Mouse (Mus musculus) hindbrain, embryonic 12.5 days (tissue): ENCODE data around the gene Gpr137. TPM values are rescaled to one million over a fixed set of nuclear protein-coding genes. Genes with fewer than 3 reads are reported as not detected.

Source experiments
- ATAC-seq: fragments of 200-750 bp; cut with Nextera tagmentation; 2 replicates; pipeline ENCODE4 v1.8.0; 2017; ENCODE audit warnings: moderate TSS enrichment; ENCODE audit not compliant: low FRiP score
- H3K27ac ChIP-seq: fragments of 300-500 bp; sonication (generic); 2 replicates; pipeline ENCODE4 v1.5.1; 2016; ENCODE audit warnings: mild to moderate bottlenecking
- H3K27me3 ChIP-seq: fragments of 300-500 bp; sonication (generic); 2 replicates; pipeline ENCODE4 v1.6.1; 2016; ENCODE audit warnings: mild to moderate bottlenecking
- H3K36me3 ChIP-seq: fragments of 300-500 bp; sonication (generic); 2 replicates; pipeline ENCODE4 v1.6.1; 2016; ENCODE audit warnings: mild to moderate bottlenecking
- H3K4me1 ChIP-seq: fragments of 300-500 bp; sonication (generic); 2 replicates; pipeline ENCODE4 v1.6.1; 2016
- H3K4me2 ChIP-seq: fragments of 300-500 bp; sonication (generic); replicated peaks from 2 replicates; pipeline ENCODE4 v1.6.1; 2016; ENCODE audit warnings: mild to moderate bottlenecking
- H3K4me3 ChIP-seq: fragments of 300-500 bp; sonication (generic); 2 replicates; pipeline ENCODE4 v1.5.1; 2016; ENCODE audit warnings: mild to moderate bottlenecking
- H3K9ac ChIP-seq: fragments of 300-500 bp; sonication (generic); 2 replicates; pipeline ENCODE4 v1.6.1; 2016; ENCODE audit warnings: mild to moderate bottlenecking, moderate library complexity
- H3K9me3 ChIP-seq: fragments of 300-500 bp; sonication (generic); replicated peaks from 2 replicates; pipeline ENCODE4 v1.6.1; 2016; ENCODE audit warnings: mild to moderate bottlenecking
- WGBS: fragments of 180-500 bp; shearing (Covaris S2); methylation state at CpG from one replicate; pipeline ENCODE4 v1.1.7; 2016; 5-methylcytosine and 5-hydroxymethylcytosine counted together
- polyA plus RNA-seq: library from polyadenylated mRNA; unstranded; fragments of >200 nt; fragmentation: Nextera tagmentation; extraction: Ambion mirVana; gene quantifications from 2 replicates; pipeline ENCODE4 v1.2.1, GENCODE M21; 2016

The Gpr137 gene
- polyA plus RNA-seq, 1 experiment from 2014 or later = 40.6 TPM

- ATAC-seq = no peak
- Histone ChIP-seq H3K9ac (no peak overlapping the region), H3K4me2 (no peak overlapping the region; the same call in 1 of the 2 replicates), H3K27me3 (peaks cover 57% of the 10 kb centered on the region), H3K27ac (no peak overlapping the region), H3K9me3 (no peaks in the 10 kb centered on the region), H3K4me3 (0 out of 2 replicates have a peak overlapping the region, but pooled peaks have one; percentile 88), H3K36me3 (peaks cover 6% of the 10 kb centered on the region; the same call in 1 of the 2 replicates), H3K4me1 (peaks cover 41% of the 10 kb centered on the region)
- 60% methylated on average over 6 of the region's 6 CpGs for WGBS
Measured at GRCm38 (mm10) chr19:6922901-6923735, 19.2 kb downstream of the Gpr137 start.

GRCm38 (mm10) chr19:6921647-6922567 is 20.4 kb downstream of the Gpr137 start, which contains the start of gene Esrra:
Gene Esrra (minus strand): TSS chr19:6921813.
- 1% methylated on average over 57 of the region's 66 CpGs for WGBS

DNA sequence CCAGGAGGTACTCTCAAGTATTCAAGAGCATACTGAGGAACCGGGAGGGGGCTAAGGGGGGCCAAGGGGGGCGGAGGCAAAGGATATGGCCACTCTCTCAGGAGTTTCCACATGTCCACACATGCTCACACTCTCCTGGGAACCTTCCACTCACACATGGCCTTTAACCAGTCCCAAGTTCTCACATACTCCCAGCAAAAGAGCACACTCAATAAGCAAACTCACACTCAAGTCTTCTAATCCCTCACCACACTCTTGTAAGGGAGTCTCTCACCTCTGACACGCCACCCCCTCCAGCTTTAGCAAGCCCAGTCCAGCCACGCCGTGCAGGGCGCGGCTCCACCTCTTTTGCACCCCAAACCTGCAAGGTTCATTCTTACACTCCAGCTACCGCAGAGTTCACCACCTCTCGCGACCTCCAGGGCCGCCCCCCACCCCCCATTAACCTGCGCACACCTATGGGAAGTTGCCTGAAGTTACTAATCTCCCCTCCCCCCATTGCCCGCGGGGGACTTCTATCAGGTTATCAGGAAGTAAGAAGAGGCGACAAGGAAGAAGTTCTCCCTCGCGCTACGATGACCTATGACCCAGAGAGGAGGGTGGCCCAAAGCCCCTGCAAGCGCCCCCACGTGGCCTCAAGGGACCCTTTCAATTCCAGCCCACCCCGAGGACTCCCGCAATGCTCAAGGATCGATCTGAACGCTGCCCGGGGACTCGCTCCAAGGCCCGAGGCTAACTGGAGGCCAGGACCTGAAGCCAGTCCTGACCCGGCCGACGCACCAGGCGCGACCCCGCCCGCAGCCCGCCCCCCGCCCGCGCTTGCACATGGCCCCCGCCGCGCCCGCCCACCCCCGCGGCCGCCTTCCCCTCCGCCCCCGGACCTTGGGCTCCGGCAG is 21.3 kb downstream of the Gpr137 start:
- peak overlapping the region; percentile 97 for H3K4me2 ChIP-seq
- peak overlapping the region; percentile 94 for H3K9ac ChIP-seq
- H3K4me3 ChIP-seq = peak overlapping the region; percentile 88
- H3K36me3 ChIP-seq = peaks cover 7% of the 10 kb centered on the region; the same call in 1 of the 2 replicates
- ATAC-seq = peak; percentile 24; the same call in 1 of the 2 replicates
- H3K9me3 ChIP-seq = no peaks in the 10 kb centered on the region
- H3K27me3 ChIP-seq = peaks cover 36% of the 10 kb centered on the region
- WGBS = 2% methylated on average over 35 of the region's 48 CpGs
- peaks cover 34% of the 10 kb centered on the region for H3K4me1 ChIP-seq
- H3K27ac ChIP-seq = peak overlapping the region; percentile 95

More at GRCm38 (mm10) chr19:6921647-6922567, 20.4 kb downstream of the Gpr137 start, which contains the start of gene Esrra:
- peaks cover 40% of the 10 kb centered on the region for H3K4me1 ChIP-seq
- H3K27ac ChIP-seq = peak within 1 kb of the TSS; percentile 95
- ATAC-seq = peak; percentile 94
- peaks cover 7% of the 10 kb centered on the region; the same call in 1 of the 2 replicates for H3K36me3 ChIP-seq
- H3K9me3 ChIP-seq = no peaks in the 10 kb centered on the region
- H3K9ac ChIP-seq = peak within 1 kb of the TSS; percentile 94
- H3K27me3 ChIP-seq = peaks cover 45% of the 10 kb centered on the region
- peak within 1 kb of the TSS; percentile 88 for H3K4me3 ChIP-seq
- H3K4me2 ChIP-seq = peak within 1 kb of the TSS; percentile 97

DNA sequence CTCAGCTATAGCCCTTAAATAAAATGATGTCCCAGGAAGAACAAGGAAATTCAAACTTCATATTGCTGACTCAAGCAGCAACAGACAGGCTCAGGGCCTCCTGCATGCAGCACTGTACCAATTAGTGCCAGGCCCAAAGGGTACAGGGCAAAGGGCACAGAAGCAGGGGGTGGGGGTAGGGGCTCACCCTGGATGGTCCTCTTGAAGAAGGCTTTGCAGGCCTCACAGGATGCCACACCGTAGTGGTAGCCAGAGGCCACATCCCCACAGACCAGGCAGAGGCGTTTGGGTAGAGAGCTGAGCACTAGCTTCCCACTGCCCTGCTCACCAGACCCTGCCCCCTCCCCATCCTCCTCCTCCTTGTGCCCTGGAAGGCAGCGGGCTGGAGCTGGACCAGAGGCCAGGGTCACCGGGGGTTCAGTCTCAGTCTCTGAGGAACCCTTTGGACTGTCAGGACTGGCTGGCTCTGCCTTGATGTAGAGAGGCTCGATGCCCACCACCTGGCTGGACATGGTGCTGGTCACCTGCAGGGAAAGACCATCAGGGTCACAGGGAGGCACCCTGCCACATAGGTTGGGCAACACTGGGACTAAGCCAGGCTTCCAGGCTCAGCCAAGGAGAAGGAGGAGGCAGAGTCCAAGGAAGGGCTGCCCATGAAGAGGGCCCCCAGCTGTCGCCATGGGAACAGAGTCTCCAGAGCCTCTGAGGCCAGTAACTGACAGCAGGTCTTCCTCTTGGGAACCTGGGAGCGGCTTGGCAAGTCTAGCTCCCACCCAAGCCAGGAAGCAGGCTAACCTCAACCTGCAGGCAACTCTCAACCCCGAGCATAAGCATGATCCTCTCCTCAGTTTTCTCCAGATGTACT is 22.2 kb downstream of the Gpr137 start:
- no peak overlapping the region for H3K27ac ChIP-seq
- H3K9ac ChIP-seq = peak overlapping the region; percentile 94
- ATAC-seq = no peak
- H3K36me3 ChIP-seq = peaks cover 7% of the 10 kb centered on the region; the same call in 1 of the 2 replicates
- H3K9me3 ChIP-seq = no peaks in the 10 kb centered on the region
- WGBS = 48% methylated on average over 8 of the region's 8 CpGs
- peaks cover 27% of the 10 kb centered on the region for H3K27me3 ChIP-seq
- H3K4me2 ChIP-seq = peak overlapping the region; percentile 97
- H3K4me3 ChIP-seq = peak overlapping the region; percentile 88
- peaks cover 26% of the 10 kb centered on the region for H3K4me1 ChIP-seq

GRCm38 (mm10) chr19:6919431-6919830 is 22.8 kb downstream of the Gpr137 start:
- peaks cover 20% of the 10 kb centered on the region for H3K27me3 ChIP-seq
- H3K9ac ChIP-seq = no peak overlapping the region
- H3K9me3 ChIP-seq = no peaks in the 10 kb centered on the region
- peaks cover 7% of the 10 kb centered on the region; the same call in 1 of the 2 replicates for H3K36me3 ChIP-seq
- no peak overlapping the region for H3K27ac ChIP-seq
- no peak for ATAC-seq
- no peak overlapping the region for H3K4me3 ChIP-seq
- peaks cover 24% of the 10 kb centered on the region for H3K4me1 ChIP-seq
- H3K4me2 ChIP-seq = no peak overlapping the region

GRCm38 (mm10) chr19:6918321-6918720 is 24.0 kb downstream of the Gpr137 start:
- no peak for ATAC-seq
- no peak overlapping the region for H3K27ac ChIP-seq
- 94% methylated on average over 4 of the region's 4 CpGs for WGBS
- peaks cover 24% of the 10 kb centered on the region for H3K4me1 ChIP-seq
- H3K9ac ChIP-seq = no peak overlapping the region
- peaks cover 11% of the 10 kb centered on the region for H3K27me3 ChIP-seq
- H3K4me2 ChIP-seq = no peak overlapping the region
- H3K4me3 ChIP-seq = no peak overlapping the region
- peaks cover 16% of the 10 kb centered on the region for H3K36me3 ChIP-seq
- H3K9me3 ChIP-seq = no peaks in the 10 kb centered on the region

DNA sequence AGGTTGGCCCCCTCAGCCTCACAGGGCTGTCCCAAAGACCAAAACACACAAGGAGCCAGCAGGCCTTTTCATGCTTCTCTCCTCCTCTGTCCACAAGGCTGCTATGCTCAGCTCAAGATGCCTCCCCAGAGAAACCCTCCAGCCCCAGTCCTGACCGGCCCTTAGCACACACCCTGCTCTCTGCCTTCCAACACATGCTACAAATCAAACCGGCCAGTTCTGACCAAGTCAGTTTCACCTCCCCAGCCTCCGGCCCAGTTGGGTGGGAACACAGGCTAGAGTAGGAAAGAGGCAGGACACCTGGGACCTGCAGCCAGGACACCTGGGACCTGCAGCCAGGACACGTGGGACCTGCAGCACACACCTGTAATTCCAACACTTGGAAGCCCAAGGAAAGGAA is 25.8 kb downstream of the Gpr137 start:
- Histone ChIP-seq H3K4me2 (no peak overlapping the region), H3K9me3 (no peaks in the 10 kb centered on the region), H3K36me3 (peaks cover 34% of the 10 kb centered on the region), H3K27ac (no peak overlapping the region), H3K9ac (no peak overlapping the region), H3K4me3 (no peak overlapping the region), H3K27me3 (no peaks in the 10 kb centered on the region), H3K4me1 (peaks cover 21% of the 10 kb centered on the region)
- 82% methylated on average over 4 of the region's 4 CpGs for WGBS
- ATAC-seq = no peak

- 91% methylated on average over 4 of the region's 4 CpGs for WGBS
- Histone ChIP-seq H3K27me3 (no peaks in the 10 kb centered on the region), H3K36me3 (peaks cover 41% of the 10 kb centered on the region), H3K4me3 (no peak overlapping the region), H3K9me3 (no peaks in the 10 kb centered on the region), H3K9ac (no peak overlapping the region), H3K4me1 (peaks cover 20% of the 10 kb centered on the region), H3K27ac (no peak overlapping the region), H3K4me2 (no peak overlapping the region)
- ATAC-seq = no peak
Measured at GRCm38 (mm10) chr19:6915276-6915675, 27.0 kb downstream of the Gpr137 start.

- WGBS = 89% methylated on average over 9 of the region's 9 CpGs
- Histone ChIP-seq H3K27me3 (no peaks in the 10 kb centered on the region), H3K9me3 (no peaks in the 10 kb centered on the region), H3K9ac (no peak overlapping the region), H3K36me3 (peaks cover 41% of the 10 kb centered on the region), H3K27ac (no peak overlapping the region), H3K4me2 (no peak overlapping the region), H3K4me1 (peaks cover 13% of the 10 kb centered on the region), H3K4me3 (no peak overlapping the region)
- no peak for ATAC-seq
Measured at GRCm38 (mm10) chr19:6914540-6914939, 27.7 kb downstream of the Gpr137 start.

- Histone ChIP-seq H3K36me3 (peaks cover 41% of the 10 kb centered on the region), H3K4me3 (no peak overlapping the region), H3K4me2 (no peak overlapping the region), H3K4me1 (peaks cover 12% of the 10 kb centered on the region), H3K27me3 (no peaks in the 10 kb centered on the region), H3K27ac (no peak overlapping the region), H3K9ac (no peak overlapping the region), H3K9me3 (no peaks in the 10 kb centered on the region)
- WGBS = 84% methylated on average over 11 of the region's 11 CpGs
- no peak for ATAC-seq
Measured at GRCm38 (mm10) chr19:6913991-6914390, 28.3 kb downstream of the Gpr137 start.

DNA sequence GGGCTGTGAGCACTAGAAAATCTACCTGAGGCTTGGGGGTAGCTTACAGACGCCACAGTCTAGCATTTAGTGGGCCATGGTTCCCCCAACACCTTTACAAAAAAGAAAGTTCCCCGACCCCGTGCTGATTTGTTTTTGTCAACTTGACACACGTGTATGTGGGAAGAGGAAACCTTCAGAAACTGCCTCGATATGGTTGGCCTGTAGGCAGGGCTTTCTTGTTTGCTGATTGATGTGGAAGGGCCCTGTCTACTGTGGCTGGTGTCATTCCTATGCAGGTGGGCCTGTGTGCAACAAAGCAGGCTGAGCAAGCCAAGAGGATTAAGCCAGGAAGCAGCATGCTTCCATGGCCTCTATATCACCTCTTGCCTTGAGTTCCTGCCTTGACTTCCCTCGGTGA is 29.2 kb downstream of the Gpr137 start:
- Histone ChIP-seq H3K4me2 (no peak overlapping the region), H3K4me1 (peaks cover 22% of the 10 kb centered on the region), H3K4me3 (no peak overlapping the region), H3K36me3 (peaks cover 34% of the 10 kb centered on the region), H3K9ac (no peak overlapping the region), H3K27me3 (no peaks in the 10 kb centered on the region), H3K27ac (no peak overlapping the region), H3K9me3 (no peaks in the 10 kb centered on the region)
- WGBS = 93% methylated on average over 6 of the region's 6 CpGs
- no peak for ATAC-seq
